Mouse (Mus musculus) liver, embryonic 14.5 days (tissue): ENCODE measurements at regions not wholly inside any gene's neighbourhood (a gene's known extent, or its start where the extent isn't known, plus 50 kb on each side); places are given as distances from the start of the nearest gene placed in this dataset.

Experiments used
- CTCF ChIP-seq: IDR thresholded peaks from 2 replicates; pipeline ENCODE4 v1.5.1; 2016; ENCODE audit warnings: antibody characterized with exemption, low read depth, control low read depth
- EP300 ChIP-seq: IDR thresholded peaks from 2 replicates; pipeline ENCODE4 v1.6.1; 2016; ENCODE audit warnings: antibody characterized with exemption, low read depth

DNA sequence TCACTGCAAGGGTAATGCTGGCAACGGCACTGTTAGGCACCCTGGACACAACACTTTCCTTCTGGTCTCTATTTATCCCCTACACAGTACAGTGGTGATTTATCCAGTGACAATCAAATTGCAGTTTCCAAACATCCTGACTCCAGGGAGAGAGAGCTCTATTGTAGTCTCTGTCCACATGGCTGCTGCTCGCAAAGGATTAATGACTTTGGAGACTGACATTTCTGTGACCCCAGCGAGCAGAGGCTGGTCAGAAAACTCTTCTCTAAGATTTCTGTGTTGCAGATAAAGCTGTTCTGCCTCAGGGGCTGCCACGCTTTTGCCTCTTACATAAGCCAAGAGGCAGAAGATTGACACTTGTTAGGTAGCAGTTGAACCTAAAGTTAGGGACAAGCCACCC, 83.6 kb upstream of the Nck2 start:
- TF ChIP-seq EP300 (no peak), CTCF (no peak)
